8 mouse cellular contexts compared by ENCODE assay signal in genomic region chr14:101378965-101379662, GRCm38 (mm10).
DNase-seq lines count a peak whose midpoint lies in the region; ATAC-seq and TF ChIP-seq lines count a peak whose summit lies in the region.

No protein-coding gene starts in this region.

- 17% methylated on average over 21 of the region's 21 CpGs for WGBS in embryonic facial prominence, embryonic 13.5 days
- 27% methylated on average over 21 of the region's 21 CpGs for WGBS in limb, embryonic 13.5 days
- WGBS in midbrain, postnatal 0 days = 16% methylated on average over 21 of the region's 21 CpGs

- 0 out of 2 replicates have a peak overlapping the region, but pooled peaks have one; percentile 28 for H3K27ac ChIP-seq in embryonic facial prominence, embryonic 13.5 days
- H3K27ac ChIP-seq in limb, embryonic 13.5 days = no peak overlapping the region
- no peak overlapping the region for H3K27ac ChIP-seq in midbrain, postnatal 0 days (ENCODE audit: low read depth, low read length)

- DNase-seq in 3T3-L1 (ENCODE audit: low read depth, low spot score) = peak; percentile 73
- DNase-seq in adrenal gland, postnatal 36 days = peak; percentile 69 to 80
- peak; percentile 14 to 30 for DNase-seq in heart, adult 9 months (ENCODE audit: low spot score in 2 of 2)
- peak; percentile 47 for DNase-seq in kidney, adult 9 months
- DNase-seq in midbrain, postnatal 0 days (ENCODE audit: low spot score) = peak; percentile 91
- peak; percentile 36 for DNase-seq in telencephalon, adult 2 months (ENCODE audit: low read depth, low spot score)

- no peaks in the 10 kb centered on the region for H3K9me3 ChIP-seq in embryonic facial prominence, embryonic 13.5 days
- no peaks in the 10 kb centered on the region for H3K9me3 ChIP-seq in limb, embryonic 13.5 days
- no peaks in the 10 kb centered on the region for H3K9me3 ChIP-seq in midbrain, postnatal 0 days (ENCODE audit: low read length)

- H3K4me1 ChIP-seq in embryonic facial prominence, embryonic 13.5 days = peaks cover 32% of the 10 kb centered on the region
- peaks cover 20% of the 10 kb centered on the region for H3K4me1 ChIP-seq in limb, embryonic 13.5 days
- no peaks in the 10 kb centered on the region for H3K4me1 ChIP-seq in midbrain, postnatal 0 days (ENCODE audit: insufficient read depth, low read length)

- peak; percentile 97 for TF ChIP-seq CTCF in midbrain, postnatal 0 days (IDR thresholded peaks at IDR 0.05)

- H3K4me2 ChIP-seq in embryonic facial prominence, embryonic 13.5 days = peak overlapping the region; percentile 63
- H3K4me2 ChIP-seq in limb, embryonic 13.5 days (replicated peaks) = peak overlapping the region; percentile 60
- H3K4me2 ChIP-seq in midbrain, postnatal 0 days (ENCODE audit: low read depth, low read length, poor library complexity, severe bottlenecking) = peak overlapping the region; percentile 50

- ATAC-seq in embryonic facial prominence, embryonic 13.5 days (ENCODE audit: insufficient number of reproducible peaks, insufficient read depth, low FRiP score, low TSS enrichment, low read depth) = no peak
- peak; percentile 84 for ATAC-seq in limb, embryonic 13.5 days (ENCODE audit: low FRiP score, low read depth)
- peak; percentile 82 for ATAC-seq in midbrain, postnatal 0 days (ENCODE audit: low FRiP score)

- H3K9ac ChIP-seq in embryonic facial prominence, embryonic 13.5 days = peak overlapping the region; percentile 61
- no peak overlapping the region for H3K9ac ChIP-seq in limb, embryonic 13.5 days
- H3K9ac ChIP-seq in midbrain, postnatal 0 days (replicated peaks; ENCODE audit: low read length, poor library complexity, severe bottlenecking) = 0 out of 2 replicates have a peak overlapping the region, but pooled peaks have one; percentile 39

- no peaks in the 10 kb centered on the region for H3K36me3 ChIP-seq in embryonic facial prominence, embryonic 13.5 days
- no peaks in the 10 kb centered on the region for H3K36me3 ChIP-seq in limb, embryonic 13.5 days
- no peaks in the 10 kb centered on the region for H3K36me3 ChIP-seq in midbrain, postnatal 0 days (ENCODE audit: insufficient read depth, low read length)

- H3K27me3 ChIP-seq in embryonic facial prominence, embryonic 13.5 days = no peaks in the 10 kb centered on the region; the same call in 1 of the 2 replicates
- no peaks in the 10 kb centered on the region for H3K27me3 ChIP-seq in limb, embryonic 13.5 days
- H3K27me3 ChIP-seq in midbrain, postnatal 0 days (ENCODE audit: insufficient read depth, low read length) = no peaks in the 10 kb centered on the region

- peak overlapping the region; percentile 31 for H3K4me3 ChIP-seq in embryonic facial prominence, embryonic 13.5 days
- peak overlapping the region; percentile 26 for H3K4me3 ChIP-seq in limb, embryonic 13.5 days
- peak overlapping the region; percentile 25 for H3K4me3 ChIP-seq in midbrain, postnatal 0 days (ENCODE audit: low read depth, low read length)

Comparison
In these comparisons a context has a peak if more than half of its experiments do, and no peak if none do; other contexts are left out.
1. DNase-seq: peak in every context shown above with its lines; median percentile 91 in midbrain, postnatal 0 days; 74 in adrenal gland, postnatal 36 days; 73 in 3T3-L1; 47 in kidney, adult 9 months; 36 in telencephalon, adult 2 months; 22 in heart, adult 9 months.